In genomic region chr12:52602883-52603694, GRCm38 (mm10) we compare ENCODE assay signal across 7 mouse cellular contexts.
A peak's percentile ranks its signal among the peaks of the same experiment; 100 is the strongest.
DNase-seq lines count a peak whose midpoint lies in the region; ATAC-seq and TF ChIP-seq lines count a peak whose summit lies in the region.

No protein-coding gene starts in this region.

- peak; percentile 91 for TF ChIP-seq POLR2A in spleen, adult 2 months (IDR thresholded peaks at IDR 0.05; ENCODE audit: low read depth, low read length)

- WGBS in embryonic facial prominence, embryonic 11.5 days, result 1% methylated on average over 35 of the region's 35 CpGs
- under 1% methylated on average over 35 of the region's 35 CpGs for WGBS in limb, embryonic 12.5 days
- WGBS in midbrain, embryonic 15.5 days, result under 1% methylated on average over 35 of the region's 35 CpGs
- WGBS in spleen, adult 2 months, result under 1% methylated on average over 35 of the region's 35 CpGs

- H3K27ac ChIP-seq in embryonic facial prominence, embryonic 11.5 days (replicated peaks; ENCODE audit: low read depth, low read length), result peak overlapping the region; percentile 52; the same call in 1 of the 2 replicates
- peak overlapping the region; percentile 94 for H3K27ac ChIP-seq in limb, embryonic 12.5 days
- peak overlapping the region; percentile 95 for H3K27ac ChIP-seq in midbrain, embryonic 15.5 days
- H3K27ac ChIP-seq in spleen, adult 2 months (ENCODE audit: insufficient read depth, low read length), result peak overlapping the region; percentile 90

- peak overlapping the region; percentile 74 for H3K4me2 ChIP-seq in embryonic facial prominence, embryonic 11.5 days (ENCODE audit: low read depth, low read length)
- peak overlapping the region; percentile 61 for H3K4me2 ChIP-seq in limb, embryonic 12.5 days
- H3K4me2 ChIP-seq in midbrain, embryonic 15.5 days, result peak overlapping the region; percentile 61

- H3K27me3 ChIP-seq in embryonic facial prominence, embryonic 11.5 days (ENCODE audit: control insufficient read depth, insufficient read depth, low read length), result no peaks in the 10 kb centered on the region
- H3K27me3 ChIP-seq in limb, embryonic 12.5 days, result no peaks in the 10 kb centered on the region
- H3K27me3 ChIP-seq in midbrain, embryonic 15.5 days (replicated peaks), result no peaks in the 10 kb centered on the region
- H3K27me3 ChIP-seq in spleen, adult 2 months (ENCODE audit: control insufficient read depth, insufficient read depth, low read length), result no peaks in the 10 kb centered on the region

- DNase-seq in adrenal gland, postnatal 14 days, result peak; percentile 91
- DNase-seq in embryonic facial prominence, embryonic 11.5 days (ENCODE audit: low spot score), result peak; percentile 92
- DNase-seq in heart, adult 11 months, result peak; percentile 98
- peak; percentile 89 for DNase-seq in kidney, adult 18-20 months
- DNase-seq in spleen, adult 2 months (ENCODE audit: low read depth in 1 of 2, low spot score in 2 of 2), result peak; percentile 84 to 92

- peak; percentile 91 for ATAC-seq in embryonic facial prominence, embryonic 11.5 days (replicated peaks; ENCODE audit: insufficient number of reproducible peaks, low FRiP score, low TSS enrichment, low read depth)
- peak; percentile 88 for ATAC-seq in limb, embryonic 12.5 days (ENCODE audit: insufficient number of reproducible peaks, insufficient read depth, low FRiP score, low TSS enrichment, low read depth)
- peak; percentile 91 for ATAC-seq in midbrain, embryonic 15.5 days (replicated peaks)

- peak overlapping the region; percentile 81 for H3K4me3 ChIP-seq in embryonic facial prominence, embryonic 11.5 days (ENCODE audit: low read depth, low read length)
- H3K4me3 ChIP-seq in limb, embryonic 12.5 days (replicated peaks), result peak overlapping the region; percentile 74
- H3K4me3 ChIP-seq in midbrain, embryonic 15.5 days, result peak overlapping the region; percentile 78
- H3K4me3 ChIP-seq in spleen, adult 2 months (ENCODE audit: extremely low read depth, insufficient read depth, insufficient read length), result peak overlapping the region; percentile 80

- no peaks in the 10 kb centered on the region for H3K9me3 ChIP-seq in embryonic facial prominence, embryonic 11.5 days (replicated peaks; ENCODE audit: control insufficient read depth, low read length)
- H3K9me3 ChIP-seq in limb, embryonic 12.5 days, result peaks cover 8% of the 10 kb centered on the region; the same call in 1 of the 2 replicates
- H3K9me3 ChIP-seq in midbrain, embryonic 15.5 days, result no peaks in the 10 kb centered on the region

- H3K4me1 ChIP-seq in embryonic facial prominence, embryonic 11.5 days (ENCODE audit: control insufficient read depth, insufficient read depth, low read length), result no peaks in the 10 kb centered on the region
- H3K4me1 ChIP-seq in limb, embryonic 12.5 days (replicated peaks), result peaks cover 11% of the 10 kb centered on the region
- peaks cover 16% of the 10 kb centered on the region for H3K4me1 ChIP-seq in midbrain, embryonic 15.5 days
- peaks cover 4% of the 10 kb centered on the region for H3K4me1 ChIP-seq in spleen, adult 2 months (ENCODE audit: control insufficient read depth, insufficient read depth, insufficient read length)

- no peaks in the 10 kb centered on the region for H3K36me3 ChIP-seq in embryonic facial prominence, embryonic 11.5 days (replicated peaks; ENCODE audit: control insufficient read depth, insufficient read depth, low read depth, low read length)
- no peaks in the 10 kb centered on the region for H3K36me3 ChIP-seq in limb, embryonic 12.5 days
- no peaks in the 10 kb centered on the region for H3K36me3 ChIP-seq in midbrain, embryonic 15.5 days (replicated peaks)
- H3K36me3 ChIP-seq in spleen, adult 2 months (ENCODE audit: control insufficient read depth, insufficient read depth, low read length), result no peaks in the 10 kb centered on the region

- peak overlapping the region; percentile 79 for H3K9ac ChIP-seq in embryonic facial prominence, embryonic 11.5 days (replicated peaks; ENCODE audit: low read length)
- H3K9ac ChIP-seq in limb, embryonic 12.5 days (replicated peaks), result peak overlapping the region; percentile 56
- H3K9ac ChIP-seq in midbrain, embryonic 15.5 days, result peak overlapping the region; percentile 81

- TF ChIP-seq CTCF in spleen, adult 2 months (IDR thresholded peaks at IDR 0.05; ENCODE audit: extremely low read depth, insufficient read depth, insufficient read length, insufficient replicate concordance), result no peak

Comparison
In these comparisons a context has a peak if more than half of its experiments do, and no peak if none do; other contexts are left out.
1. Peak in every context shown above with its lines: DNase-seq, ATAC-seq, H3K4me3 ChIP-seq and H3K27ac ChIP-seq.